Mouse (Mus musculus) kidney, adult 2 months (tissue): ENCODE results near the gene Trpc2. TPM values are rescaled to one million over a fixed set of nuclear protein-coding genes. Genes with fewer than 3 reads are reported as not detected.
A peak's percentile ranks its signal among the peaks of the same experiment; 100 is the strongest.
"Not testable (repeated sequence)": the region's sequence is repeated elsewhere in the genome, so short reads cannot be mapped to it uniquely, and the experiment has no call there.

Experiments used
- DNase-seq: peaks from one replicate; pipeline ENCODE4 v3.0.0; 2021
- H3K27ac ChIP-seq: fragments of 200-500 bp; 2 replicates; pipeline ENCODE4 v1.5.1; 2012; ENCODE audit warnings: low read depth, low read length, control low read depth, inconsistent platforms; ENCODE audit not compliant: insufficient read depth
- H3K27me3 ChIP-seq: fragments of 200-500 bp; replicated peaks from 2 replicates; pipeline ENCODE4 v1.6.1; 2012; ENCODE audit warnings: mild to moderate bottlenecking, moderate library complexity, low read length, inconsistent platforms; ENCODE audit not compliant: control insufficient read depth, insufficient read depth
- H3K36me3 ChIP-seq: fragments of 200-500 bp; 2 replicates; pipeline ENCODE4 v1.6.1; 2012; ENCODE audit warnings: mild to moderate bottlenecking, moderate library complexity, low read length, inconsistent platforms; ENCODE audit not compliant: control insufficient read depth, insufficient read depth
- H3K4me1 ChIP-seq: fragments of 200-500 bp; 2 replicates; pipeline ENCODE4 v1.6.1; 2011; ENCODE audit warnings: low read length; ENCODE audit not compliant: control insufficient read depth, insufficient read depth
- H3K4me3 ChIP-seq: fragments of 200-500 bp; 2 replicates; pipeline ENCODE4 v1.5.1; 2011; ENCODE audit warnings: mild to moderate bottlenecking, low read depth, low read length, control low read depth; ENCODE audit not compliant: insufficient read depth
- CTCF ChIP-seq: fragments of 200-500 bp; conservative IDR thresholded peaks from 2 replicates; pipeline ENCODE4 v1.5.1; 2011; ENCODE audit warnings: low read depth, mild to moderate bottlenecking, control low read depth, low read length, moderate library complexity, mixed read lengths; ENCODE audit not compliant: insufficient read depth, insufficient read length
- POLR2A ChIP-seq: fragments of 200-500 bp; IDR thresholded peaks from one replicate; pipeline ENCODE4 v1.6.1; 2011; ENCODE audit warnings: low read depth, low read length, control low read depth
- WGBS: fragments of 180-500 bp; shearing (Covaris S2); methylation state at CpG from one replicate; pipeline ENCODE4 v1.1.7; 2018; 5-methylcytosine and 5-hydroxymethylcytosine counted together
- polyA plus RNA-seq: library from polyadenylated mRNA; depleted of rRNA; stranded (reverse); fragments of >200 nt; gene quantifications from 2 replicates; pipeline ENCODE4 v1.2.3, GENCODE M21; 2012; rRNA removed

The Trpc2 gene
- polyA plus RNA-seq, result not detected in 2 replicates

DNA sequence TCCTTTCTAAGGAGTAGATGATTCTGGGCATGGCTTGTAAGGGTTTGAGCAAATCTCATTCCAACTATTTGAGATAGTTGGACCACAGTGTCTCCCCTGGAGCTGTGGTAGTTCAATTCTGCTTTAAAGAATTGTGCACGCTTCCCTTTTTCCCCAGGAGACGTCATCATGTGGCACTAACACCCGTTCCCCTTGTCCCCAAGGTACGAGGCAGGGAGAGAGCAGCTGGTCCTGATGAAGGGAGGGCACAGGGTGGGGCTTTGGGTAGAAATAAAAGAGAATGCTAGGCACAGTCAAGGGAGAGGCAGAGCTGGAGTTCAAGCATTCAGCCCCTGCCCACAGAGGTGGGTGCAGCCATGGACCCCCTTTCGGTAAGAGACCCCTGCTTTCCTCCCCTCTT, at the start of gene Trpc2:
Trpc2 (plus strand) TSS at position 301 of the 400 bp plus-strand sequence.
- DNase-seq, result no peak
- Histone ChIP-seq H3K27me3 (no peaks in the 10 kb centered on the region), H3K4me3 (no peak within 1 kb of the TSS), H3K36me3 (0 out of 2 replicates have a peak, but pooled peaks cover 2% of the 10 kb centered on the region), H3K27ac (no peak within 1 kb of the TSS), H3K4me1 (no peaks in the 10 kb centered on the region)
- no peak for TF ChIP-seq CTCF
- TF ChIP-seq POLR2A, result no peak
- 86% methylated on average over 5 of the region's 5 CpGs for WGBS

DNA sequence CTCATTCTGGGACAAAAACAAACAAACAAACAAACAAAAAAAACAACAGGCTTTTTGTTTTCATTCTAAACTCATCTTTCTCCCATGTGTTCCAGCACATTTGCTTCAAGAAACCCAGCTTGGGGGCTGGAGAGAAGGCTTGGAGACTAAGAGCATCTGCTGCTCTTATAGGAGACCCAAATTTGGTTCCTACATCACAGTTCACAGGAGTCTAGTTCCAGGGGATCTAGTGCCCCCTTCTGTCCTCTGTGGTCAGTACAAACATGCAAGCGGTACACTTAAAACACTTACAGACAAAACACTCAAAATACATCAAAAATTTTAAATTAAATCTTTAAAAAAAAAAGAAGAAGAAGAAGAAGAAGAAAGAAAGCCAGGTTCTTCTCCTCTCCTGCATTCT, 48.0 kb upstream of the Trpc2 start:
- Histone ChIP-seq H3K27ac (no peak overlapping the region), H3K36me3 (peaks cover 9% of the 10 kb centered on the region), H3K27me3 (no peaks in the 10 kb centered on the region), H3K4me1 (no peaks in the 10 kb centered on the region), H3K4me3 (no peak overlapping the region)
- TF ChIP-seq POLR2A, result no peak
- peak; percentile 29; the same call in 1 of the 2 replicates for TF ChIP-seq CTCF
- 90% methylated on average over 1 of the region's 1 CpGs for WGBS
- no peak for DNase-seq

DNA sequence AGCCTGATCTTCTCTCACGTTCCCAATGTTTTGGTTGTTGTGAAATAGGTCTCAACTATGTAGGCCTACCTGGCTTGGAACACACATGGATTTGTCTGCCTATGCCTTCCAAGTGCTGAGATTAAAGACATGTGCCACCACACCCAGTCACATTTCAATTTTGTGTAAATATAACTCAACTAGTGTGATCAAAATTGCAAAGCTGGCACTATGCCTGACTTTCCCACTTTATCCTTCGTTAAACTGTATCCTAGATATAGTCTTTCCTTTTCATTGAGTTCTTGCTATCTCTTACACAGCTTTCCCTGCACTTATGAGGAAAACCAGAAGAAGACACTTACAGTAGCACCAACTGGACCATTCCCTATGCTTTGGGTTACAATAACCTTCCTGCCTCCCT, 47.4 kb upstream of the Trpc2 start:
- H3K4me3 ChIP-seq, result no peak overlapping the region
- 83% methylated on average over 2 of the region's 2 CpGs for WGBS
- TF ChIP-seq POLR2A, result no peak
- no peak for TF ChIP-seq CTCF
- H3K36me3 ChIP-seq, result peaks cover 9% of the 10 kb centered on the region
- DNase-seq, result no peak
- H3K27ac ChIP-seq, result no peak overlapping the region
- no peaks in the 10 kb centered on the region for H3K27me3 ChIP-seq
- H3K4me1 ChIP-seq, result no peaks in the 10 kb centered on the region

DNA sequence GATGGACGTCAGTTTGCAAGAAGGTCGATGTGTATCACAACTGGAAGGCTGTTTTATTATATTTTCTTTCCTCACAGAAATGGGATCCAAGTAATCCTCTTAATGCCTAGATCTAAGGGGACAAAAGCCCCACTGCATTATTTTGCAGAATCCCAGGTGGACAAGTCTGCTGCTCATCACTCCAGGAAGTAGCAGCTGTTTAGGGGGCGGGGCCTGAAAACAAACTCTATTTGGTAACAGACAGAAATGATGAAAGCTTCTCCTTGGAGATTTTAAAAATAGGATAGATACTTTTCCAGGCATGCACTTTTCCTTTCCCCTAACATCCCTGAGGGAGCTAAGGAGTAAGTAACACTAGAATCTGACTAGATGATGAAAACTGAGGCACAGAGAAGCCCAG, 45.6 kb upstream of the Trpc2 start:
- no peak for TF ChIP-seq POLR2A
- TF ChIP-seq CTCF, result no peak
- no peak for DNase-seq
- Histone ChIP-seq H3K36me3 (peaks cover 9% of the 10 kb centered on the region), H3K4me3 (no peak overlapping the region), H3K27ac (no peak overlapping the region), H3K27me3 (no peaks in the 10 kb centered on the region), H3K4me1 (no peaks in the 10 kb centered on the region)
- 96% methylated on average over 3 of the region's 3 CpGs for WGBS

DNA sequence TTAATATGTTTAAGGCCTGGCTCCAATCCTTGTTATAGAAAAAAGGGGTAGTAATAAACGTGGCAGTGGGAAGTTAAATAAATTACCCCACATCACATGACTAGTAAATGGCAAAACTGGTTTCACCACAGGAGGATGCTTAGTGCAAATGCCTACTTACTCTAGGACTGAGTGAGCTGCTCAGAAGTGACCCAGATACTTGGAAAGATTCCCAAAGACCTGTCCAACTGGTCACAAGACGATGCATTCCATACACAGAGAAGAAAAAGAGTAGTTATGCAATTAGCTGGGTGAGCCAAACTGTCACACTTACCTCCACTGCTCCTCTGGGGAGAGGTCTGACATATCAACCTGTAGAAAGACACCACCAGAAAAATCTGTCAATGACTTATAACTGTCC, 40.6 kb upstream of the Trpc2 start:
- Histone ChIP-seq H3K4me1 (no peaks in the 10 kb centered on the region; the same call in 1 of the 2 replicates), H3K27me3 (no peaks in the 10 kb centered on the region), H3K36me3 (peaks cover 6% of the 10 kb centered on the region; the same call in 1 of the 2 replicates), H3K27ac (peak overlapping the region; percentile 16; the same call in 1 of the 2 replicates), H3K4me3 (no peak overlapping the region)
- 12% methylated on average over 2 of the region's 2 CpGs for WGBS
- TF ChIP-seq CTCF, result no peak
- TF ChIP-seq POLR2A, result no peak
- DNase-seq, result peak; percentile 70

DNA sequence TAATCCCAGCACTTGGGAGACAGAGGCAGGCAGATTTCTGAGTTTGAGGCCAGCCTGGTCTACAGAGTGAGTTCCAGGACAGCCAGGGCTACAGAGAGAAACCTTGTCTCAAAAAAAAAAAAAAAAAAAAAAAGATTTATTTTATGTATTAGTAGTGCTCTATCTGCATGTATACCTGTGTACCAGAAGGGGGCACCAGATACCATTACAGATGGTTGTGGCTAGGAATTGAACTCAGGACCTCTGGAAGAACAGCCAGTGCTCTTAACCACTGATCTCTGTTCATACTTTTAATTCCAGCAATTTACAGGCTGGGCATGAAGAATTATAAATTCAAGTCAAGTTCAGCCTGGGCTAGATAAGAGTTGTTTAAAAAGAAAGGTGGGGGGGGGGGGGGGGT, 34.4 kb upstream of the Trpc2 start:
- H3K4me1 ChIP-seq, H3K4me3 ChIP-seq, H3K36me3 ChIP-seq, H3K27ac ChIP-seq, H3K27me3 ChIP-seq: not testable (repeated sequence)
- DNase-seq, result peak; percentile 15

DNA sequence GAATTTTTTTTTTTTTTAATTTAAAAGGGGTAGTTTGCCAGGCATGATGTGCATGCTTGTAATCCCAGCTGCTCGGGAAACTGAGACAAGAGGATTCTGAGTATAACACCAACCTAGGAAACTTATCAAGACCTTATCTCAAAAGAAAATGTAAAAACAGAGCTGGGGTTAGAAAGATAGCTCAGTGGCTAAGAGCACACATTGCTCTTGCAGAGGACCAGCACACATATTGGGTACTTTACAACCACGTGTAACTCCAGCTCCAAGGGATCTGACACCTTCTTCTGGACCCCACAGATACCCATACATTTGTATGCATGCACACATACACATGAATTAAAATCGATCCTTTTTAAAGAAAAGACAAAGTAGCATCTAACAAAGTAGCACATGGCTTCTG, 21.6 kb upstream of the Trpc2 start:
- Histone ChIP-seq H3K4me1 (peaks cover 2% of the 10 kb centered on the region; the same call in 1 of the 2 replicates), H3K27ac (no peak overlapping the region), H3K27me3 (no peaks in the 10 kb centered on the region), H3K4me3 (no peak overlapping the region), H3K36me3 (no peaks in the 10 kb centered on the region)
- no peak for DNase-seq
- 78% methylated on average over 3 of the region's 3 CpGs for WGBS
- TF ChIP-seq CTCF (no peak), POLR2A (no peak)

DNA sequence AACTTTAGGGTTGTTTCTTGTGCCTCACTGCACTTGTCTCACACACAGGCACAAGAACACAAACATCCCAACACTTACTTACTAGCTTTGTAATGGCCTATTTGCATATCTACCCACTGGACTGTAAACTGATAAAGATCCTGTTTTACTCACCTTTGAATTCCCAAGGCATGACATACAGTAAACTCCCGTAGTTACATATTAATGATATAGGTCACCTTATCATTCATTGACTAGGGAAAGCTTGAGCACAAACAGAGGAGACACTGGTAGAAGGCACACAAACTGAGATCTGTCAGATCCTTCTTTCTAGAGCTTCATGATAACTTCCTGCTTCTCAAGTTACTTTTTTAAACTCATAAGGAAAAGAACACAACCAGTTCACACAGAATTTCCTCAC, 20.7 kb upstream of the Trpc2 start:
- no peak overlapping the region for H3K4me3 ChIP-seq
- TF ChIP-seq CTCF (no peak), POLR2A (no peak)
- H3K36me3 ChIP-seq, result no peaks in the 10 kb centered on the region
- peaks cover 2% of the 10 kb centered on the region; the same call in 1 of the 2 replicates for H3K4me1 ChIP-seq
- no peak overlapping the region for H3K27ac ChIP-seq
- 19% methylated on average over 1 of the region's 1 CpGs for WGBS
- H3K27me3 ChIP-seq, result no peaks in the 10 kb centered on the region
- DNase-seq, result no peak
